Mouse (Mus musculus) heart, adult 8-10 months (tissue): ENCODE data around the gene Cenpe. TPM values are rescaled to one million over a fixed set of nuclear protein-coding genes. Genes with fewer than 3 reads are reported as not detected.

Experiments
- total RNA-seq, 4 experiments: library from RNA; stranded (reverse); gene quantifications; 2 replicates each; pipeline ENCODE4 v1.2.4; 2022

The Cenpe gene
- total RNA-seq, 4 experiments from 2014 or later: 0.69 to 1.9 (median 1.3) TPM

Other genes with a start within 250 kb of the Cenpe start
- 1 to 10 TPM; 2.7 to 7.0 (median 5.2) TPM for gene Bdh2, start 68.7 kb downstream of the Cenpe start, total RNA-seq
- under 1 TPM; 0.19 to 0.98 (median 0.72) TPM for gene Slc9b2, start 95.2 kb downstream of the Cenpe start, total RNA-seq
- gene Slc9b1, start 135.5 kb downstream of the Cenpe start, total RNA-seq: under 1 TPM in 2 of 4 experiments, not detected in 2; 0.50 to 0.72 TPM
- 10 to 100 TPM; 45.0 to 53.5 (median 50.7) TPM for gene Cisd2, start 211.4 kb downstream of the Cenpe start, total RNA-seq
- 100 to 1,000 TPM; 333 to 393 (median 350) TPM for gene Ube2d3, start 225.6 kb downstream of the Cenpe start, total RNA-seq